Mouse (Mus musculus) neural tube, embryonic 13.5 days (tissue): ENCODE results near the gene Tmem38b. TPM values are rescaled to one million over a fixed set of nuclear protein-coding genes. Genes with fewer than 3 reads are reported as not detected.
"Not testable (repeated sequence)": the region's sequence is repeated elsewhere in the genome, so short reads cannot be mapped to it uniquely, and the experiment has no call there.

ENCODE experiments used
- ATAC-seq: fragments of 200-750 bp; cut with Nextera tagmentation; 2 replicates; pipeline ENCODE4 v1.8.0; 2017; ENCODE audit warnings: low read depth, mild to moderate bottlenecking, moderate TSS enrichment, moderate library complexity
- H3K27ac ChIP-seq: fragments of 300-500 bp; sonication (generic); replicated peaks from 2 replicates; pipeline ENCODE4 v1.5.1; 2015; ENCODE audit warnings: moderate library complexity, mild to moderate bottlenecking, inconsistent platforms
- H3K27me3 ChIP-seq: fragments of 300-500 bp; sonication (generic); 2 replicates; pipeline ENCODE4 v1.6.1; 2015; ENCODE audit warnings: mild to moderate bottlenecking, inconsistent platforms
- H3K36me3 ChIP-seq: fragments of 300-500 bp; sonication (generic); 2 replicates; pipeline ENCODE4 v1.6.1; 2015; ENCODE audit warnings: mild to moderate bottlenecking, inconsistent platforms
- H3K4me1 ChIP-seq: fragments of 300-500 bp; sonication (generic); replicated peaks from 2 replicates; pipeline ENCODE4 v1.6.1; 2015; ENCODE audit warnings: inconsistent platforms
- H3K4me2 ChIP-seq: fragments of 300-500 bp; sonication (generic); 2 replicates; pipeline ENCODE4 v1.6.1; 2015; ENCODE audit warnings: inconsistent platforms, mild to moderate bottlenecking, moderate library complexity
- H3K4me3 ChIP-seq: fragments of 300-500 bp; sonication (generic); 2 replicates; pipeline ENCODE4 v1.5.1; 2015; ENCODE audit warnings: mild to moderate bottlenecking, inconsistent platforms
- H3K9ac ChIP-seq: fragments of 300-500 bp; sonication (generic); 2 replicates; pipeline ENCODE4 v1.6.1; 2015; ENCODE audit warnings: moderate library complexity, mild to moderate bottlenecking, inconsistent platforms
- H3K9me3 ChIP-seq: fragments of 300-500 bp; sonication (generic); 2 replicates; pipeline ENCODE4 v1.6.1; 2016; ENCODE audit warnings: inconsistent platforms
- WGBS: fragments of 180-500 bp; shearing (Covaris S2); methylation state at CpG from one replicate; pipeline ENCODE4 v1.1.7; 2015; 5-methylcytosine and 5-hydroxymethylcytosine counted together
- polyA plus RNA-seq: library from polyadenylated mRNA; unstranded; fragments of >200 nt; fragmentation: Nextera tagmentation; extraction: Ambion mirVana; gene quantifications from 2 replicates; pipeline ENCODE4 v1.2.1, GENCODE M21; 2015

The Tmem38b gene
- polyA plus RNA-seq, 1 experiment from 2014 or later = 5.6 TPM

DNA sequence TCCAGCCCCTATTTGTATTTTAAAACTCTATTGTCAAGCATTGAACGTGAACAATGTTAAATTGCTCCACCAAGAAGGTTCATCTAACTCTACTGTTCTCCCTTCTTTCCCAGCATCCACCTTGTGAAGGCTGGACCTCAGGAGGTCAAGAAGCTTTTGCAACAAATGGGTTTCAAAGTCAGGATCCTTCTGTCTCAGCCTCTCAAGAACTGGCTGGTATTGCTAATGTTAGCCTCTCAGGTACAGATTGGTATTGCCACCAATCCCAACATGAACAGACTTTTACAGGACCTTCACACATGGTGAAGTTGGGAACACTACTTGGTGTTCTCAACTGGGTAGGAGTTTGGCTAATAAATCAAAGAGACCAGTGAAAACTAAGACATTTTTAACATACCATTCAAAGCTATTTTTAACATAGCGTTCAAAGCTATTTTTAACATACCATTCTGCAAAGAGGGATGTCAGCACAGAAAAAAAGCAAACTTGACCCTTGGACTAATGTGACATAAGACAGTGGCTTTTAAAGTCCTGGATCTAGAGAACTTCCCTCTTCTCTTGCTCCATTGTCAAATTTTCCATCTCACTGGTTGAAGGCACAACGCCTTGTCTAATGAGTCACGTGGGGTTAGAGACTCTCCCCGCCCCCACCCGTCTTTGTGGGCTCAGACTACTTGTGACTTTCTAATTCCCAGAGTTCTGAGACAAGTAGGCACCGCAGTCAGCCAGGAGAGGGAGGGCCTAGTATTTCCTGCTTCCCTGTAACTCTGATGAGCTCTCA is 26.8 kb upstream of the Tmem38b start:
- Histone ChIP-seq H3K27ac (no peak overlapping the region), H3K36me3 (no peaks in the 10 kb centered on the region), H3K4me1 (no peaks in the 10 kb centered on the region; the same call in 1 of the 2 replicates), H3K4me3 (no peak overlapping the region), H3K9ac (no peak overlapping the region), H3K4me2 (no peak overlapping the region), H3K9me3 (no peaks in the 10 kb centered on the region), H3K27me3 (no peaks in the 10 kb centered on the region)
- ATAC-seq = no peak
- WGBS = 66% methylated on average over 7 of the region's 7 CpGs

DNA sequence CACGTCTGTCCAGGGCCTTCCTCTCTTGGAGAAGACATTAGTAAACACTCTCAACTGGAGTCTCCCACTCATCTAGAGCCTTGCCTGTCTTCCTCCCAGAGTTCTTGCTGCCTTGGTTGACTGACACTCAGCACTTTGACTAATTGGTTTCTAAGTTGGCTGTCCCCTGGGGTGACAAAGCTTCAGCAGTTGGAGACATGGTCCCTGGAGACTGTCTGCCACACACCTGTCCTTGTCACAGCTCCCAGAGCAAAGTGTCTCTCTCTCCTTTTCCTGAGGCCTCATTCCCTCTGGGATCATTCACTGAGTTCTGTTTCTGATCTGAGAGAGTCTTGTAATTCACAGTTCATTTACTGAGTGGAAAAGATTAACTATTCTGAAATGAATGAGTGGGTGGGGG is 26.1 kb upstream of the Tmem38b start:
- 68% methylated on average over 1 of the region's 1 CpGs for WGBS
- H3K4me2 ChIP-seq = no peak overlapping the region
- no peaks in the 10 kb centered on the region for H3K9me3 ChIP-seq
- no peak for ATAC-seq
- H3K4me1 ChIP-seq = no peaks in the 10 kb centered on the region; the same call in 1 of the 2 replicates
- no peaks in the 10 kb centered on the region for H3K27me3 ChIP-seq
- no peak overlapping the region for H3K9ac ChIP-seq
- no peak overlapping the region for H3K27ac ChIP-seq
- H3K36me3 ChIP-seq = no peaks in the 10 kb centered on the region
- H3K4me3 ChIP-seq = no peak overlapping the region

DNA sequence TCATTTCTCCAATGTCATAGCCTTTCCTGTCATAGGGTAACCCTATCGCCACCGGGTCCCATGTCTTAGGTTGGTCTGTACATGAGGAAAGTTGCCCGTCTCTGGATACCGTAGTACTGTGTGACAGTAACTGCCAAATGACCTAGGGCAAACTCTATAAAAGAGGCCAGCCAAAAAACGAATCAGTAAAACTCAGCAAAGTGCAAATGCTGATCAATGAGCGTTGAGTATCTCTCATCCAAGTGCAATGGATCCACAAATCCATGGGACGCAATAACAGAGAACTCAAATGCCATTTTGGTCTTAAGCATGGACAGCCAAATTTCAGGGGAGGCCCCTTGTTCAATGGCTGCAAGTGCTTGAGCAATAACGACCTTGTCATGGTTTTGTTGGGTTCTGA is 22.2 kb upstream of the Tmem38b start:
- not testable (repeated sequence) for H3K4me3 ChIP-seq, H3K9ac ChIP-seq, ATAC-seq, H3K27ac ChIP-seq, H3K36me3 ChIP-seq, H3K9me3 ChIP-seq, H3K4me2 ChIP-seq, H3K27me3 ChIP-seq, H3K4me1 ChIP-seq
- 93% methylated on average over 8 of the region's 8 CpGs for WGBS

DNA sequence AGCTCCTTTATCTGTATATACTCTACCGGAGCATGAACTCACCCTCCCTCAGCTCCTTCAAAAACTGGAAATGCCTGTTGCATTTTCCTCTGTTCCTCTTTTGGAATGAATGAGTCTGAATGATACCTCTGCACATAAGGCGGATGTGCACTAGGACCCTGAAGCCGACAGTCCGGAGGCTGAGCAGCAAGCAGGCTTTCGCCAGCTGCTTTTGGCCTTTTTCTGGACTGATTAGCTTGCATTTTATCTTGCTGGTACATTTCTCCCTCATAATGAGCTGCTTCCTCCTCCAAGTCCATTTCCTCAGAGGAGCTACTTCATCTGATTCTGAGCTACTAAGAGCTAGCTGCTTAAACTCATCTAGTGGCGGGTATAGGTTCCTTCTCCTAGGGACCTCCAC is 19.4 kb upstream of the Tmem38b start:
- not testable (repeated sequence) for H3K27me3 ChIP-seq, H3K4me1 ChIP-seq, H3K36me3 ChIP-seq, H3K4me2 ChIP-seq, H3K9me3 ChIP-seq, H3K9ac ChIP-seq, H3K27ac ChIP-seq, ATAC-seq, H3K4me3 ChIP-seq
- WGBS = 85% methylated on average over 6 of the region's 6 CpGs

DNA sequence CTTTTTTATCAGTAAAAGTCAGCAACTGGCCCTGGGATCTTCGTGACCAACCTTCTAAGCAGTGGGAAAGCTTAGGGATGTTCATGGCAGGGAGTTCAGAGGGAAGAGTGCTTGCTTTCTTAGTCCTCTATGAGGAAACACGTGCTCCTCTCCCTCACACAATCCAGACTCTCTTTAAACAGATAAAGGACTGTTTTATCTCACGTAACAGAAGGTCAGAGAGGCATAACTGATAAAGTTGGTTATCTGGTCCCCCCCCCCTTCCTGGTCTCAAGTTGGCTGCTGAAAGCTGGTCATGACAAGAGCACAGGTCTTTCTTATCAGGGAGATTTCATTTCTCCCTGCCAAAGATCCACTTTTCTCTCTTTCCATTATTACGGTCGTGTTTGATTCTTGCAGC is 7.5 kb upstream of the Tmem38b start:
- Histone ChIP-seq H3K36me3 (no peaks in the 10 kb centered on the region), H3K4me2 (no peak overlapping the region), H3K27ac (no peak overlapping the region), H3K4me1 (no peaks in the 10 kb centered on the region), H3K27me3 (no peaks in the 10 kb centered on the region), H3K9ac (no peak overlapping the region), H3K4me3 (no peak overlapping the region), H3K9me3 (no peaks in the 10 kb centered on the region)
- WGBS = 78% methylated on average over 5 of the region's 5 CpGs
- no peak for ATAC-seq

DNA sequence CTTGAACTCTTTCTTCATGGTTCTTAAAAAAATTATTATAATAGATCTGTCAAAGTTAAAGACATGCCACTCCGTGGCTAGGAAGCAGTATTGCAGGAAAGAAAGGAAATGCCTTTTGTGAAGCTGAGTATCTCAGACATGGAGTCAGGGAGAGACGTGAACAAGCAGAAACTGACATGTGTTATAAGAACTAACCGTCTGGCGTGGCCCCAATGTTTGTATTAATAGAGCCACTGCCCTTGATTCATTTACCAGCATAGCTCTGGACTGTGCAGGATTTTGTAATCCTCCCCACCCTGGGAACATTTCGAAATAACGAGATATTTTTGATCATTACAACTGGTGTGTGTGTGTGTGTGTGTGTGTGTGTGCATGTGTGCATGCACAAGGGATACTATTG is 2.1 kb upstream of the Tmem38b start:
- H3K4me1 ChIP-seq = peaks cover 11% of the 10 kb centered on the region
- no peak for ATAC-seq
- no peaks in the 10 kb centered on the region for H3K27me3 ChIP-seq
- 77% methylated on average over 6 of the region's 6 CpGs for WGBS
- no peak overlapping the region for H3K9ac ChIP-seq
- H3K27ac ChIP-seq = no peak overlapping the region
- no peak overlapping the region for H3K4me2 ChIP-seq
- no peaks in the 10 kb centered on the region for H3K36me3 ChIP-seq
- no peak overlapping the region for H3K4me3 ChIP-seq
- no peaks in the 10 kb centered on the region for H3K9me3 ChIP-seq

DNA sequence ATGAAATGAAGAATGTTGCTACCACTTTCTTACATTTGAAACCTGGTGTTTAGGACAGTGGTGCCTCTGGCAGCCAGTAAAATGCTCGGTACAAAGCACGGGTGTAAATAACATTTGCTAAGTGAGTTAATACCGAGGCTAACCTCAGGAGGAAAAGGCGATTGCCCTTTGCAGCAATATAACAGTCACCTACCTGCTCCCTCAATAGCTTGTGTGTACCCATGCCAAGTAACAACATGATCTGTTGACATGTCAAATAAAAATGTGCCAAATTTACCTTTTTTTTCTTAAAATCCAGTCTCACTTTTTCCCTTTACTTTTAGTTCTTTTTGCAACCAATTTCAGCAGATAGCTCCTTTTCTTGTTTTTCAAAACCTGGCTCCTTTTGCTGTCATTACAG is 1.0 kb upstream of the Tmem38b start:
- no peaks in the 10 kb centered on the region for H3K27me3 ChIP-seq
- no peaks in the 10 kb centered on the region for H3K36me3 ChIP-seq
- peaks cover 11% of the 10 kb centered on the region for H3K4me1 ChIP-seq
- H3K4me3 ChIP-seq = no peak overlapping the region
- H3K9ac ChIP-seq = no peak overlapping the region
- no peak for ATAC-seq
- H3K9me3 ChIP-seq = no peaks in the 10 kb centered on the region
- H3K4me2 ChIP-seq = no peak overlapping the region
- 61% methylated on average over 4 of the region's 4 CpGs for WGBS
- H3K27ac ChIP-seq = no peak overlapping the region

DNA sequence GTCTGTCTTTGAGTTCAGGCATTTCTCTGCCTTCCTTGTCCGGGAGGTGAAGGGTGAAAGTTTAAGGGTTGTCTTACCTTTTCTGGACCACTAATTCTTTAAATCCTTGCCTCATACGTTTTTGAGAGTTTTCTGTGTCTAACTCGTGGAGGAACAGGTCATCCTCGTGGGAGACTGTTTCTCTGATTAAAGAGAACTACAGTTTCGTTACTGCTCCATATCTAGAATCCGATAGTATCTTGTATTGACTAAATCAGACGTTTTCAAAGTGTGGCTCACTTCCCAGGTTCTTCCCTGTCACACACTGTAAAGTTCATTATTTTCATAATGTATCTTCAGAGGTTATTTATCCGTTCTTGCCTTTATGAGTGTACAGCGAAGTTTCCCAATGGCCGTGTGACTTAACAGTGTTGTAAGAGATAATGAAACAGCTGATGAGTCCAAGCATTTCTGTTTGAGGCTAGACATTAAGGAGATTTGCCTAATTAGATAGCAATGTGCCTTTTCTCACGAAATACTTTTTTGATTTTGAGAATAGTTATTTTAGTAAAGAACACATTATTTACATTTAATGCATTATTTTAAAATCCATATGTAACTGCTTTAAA is 900 bp downstream of the Tmem38b start:
- H3K4me3 ChIP-seq = peak overlapping the region; percentile 88
- no peak overlapping the region for H3K27ac ChIP-seq
- 15% methylated on average over 11 of the region's 11 CpGs for WGBS
- peak overlapping the region; percentile 86 for H3K9ac ChIP-seq
- H3K36me3 ChIP-seq = no peaks in the 10 kb centered on the region
- no peaks in the 10 kb centered on the region for H3K27me3 ChIP-seq
- H3K9me3 ChIP-seq = no peaks in the 10 kb centered on the region
- H3K4me2 ChIP-seq = peak overlapping the region; percentile 71
- H3K4me1 ChIP-seq = peaks cover 11% of the 10 kb centered on the region
- no peak for ATAC-seq

DNA sequence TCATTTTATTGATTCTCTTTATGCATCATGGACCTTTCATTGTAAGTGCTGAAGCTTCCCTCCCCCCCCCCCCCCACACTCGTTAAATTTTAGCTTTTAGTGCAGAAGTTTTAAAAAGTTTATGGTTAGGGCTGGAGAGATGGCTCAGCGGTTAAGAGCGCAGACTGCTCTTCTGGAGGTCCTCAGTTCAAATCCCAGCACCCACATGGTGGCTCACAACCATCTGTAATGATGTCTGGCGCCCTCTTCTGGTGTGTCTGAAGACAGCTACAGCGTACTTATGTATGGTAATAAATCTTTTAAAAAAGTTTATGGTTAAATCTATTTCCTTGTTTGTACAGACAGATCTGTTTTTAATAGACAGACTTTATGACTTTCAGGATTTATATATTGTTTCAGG is 2.0 kb downstream of the Tmem38b start:
- no peaks in the 10 kb centered on the region for H3K36me3 ChIP-seq
- no peak overlapping the region for H3K4me3 ChIP-seq
- H3K9me3 ChIP-seq = no peaks in the 10 kb centered on the region
- H3K4me2 ChIP-seq = no peak overlapping the region
- H3K27me3 ChIP-seq = no peaks in the 10 kb centered on the region
- no peak for ATAC-seq
- peaks cover 14% of the 10 kb centered on the region for H3K4me1 ChIP-seq
- no peak overlapping the region for H3K27ac ChIP-seq
- WGBS = 87% methylated on average over 5 of the region's 5 CpGs
- H3K9ac ChIP-seq = no peak overlapping the region

DNA sequence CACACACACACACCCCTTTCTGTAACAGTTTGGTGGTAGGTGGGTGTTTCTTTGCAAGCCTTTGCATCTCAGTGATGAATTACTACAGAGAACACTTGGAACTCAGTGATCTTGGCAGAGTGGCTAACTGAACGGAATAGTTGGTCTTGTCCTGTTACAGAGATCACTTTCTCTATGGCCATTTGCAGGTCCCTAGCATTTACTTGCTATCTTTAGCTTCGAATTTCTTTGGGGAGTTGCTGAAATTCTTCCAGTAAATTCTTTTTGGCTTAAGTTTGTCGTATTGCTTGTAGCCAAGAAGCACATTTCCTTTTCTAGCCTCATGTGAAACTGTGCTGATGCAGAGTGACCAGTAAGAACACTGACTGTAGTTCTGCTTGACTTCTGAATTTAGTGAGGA is 3.1 kb downstream of the Tmem38b start:
- H3K27me3 ChIP-seq = no peaks in the 10 kb centered on the region
- WGBS = 89% methylated on average over 3 of the region's 3 CpGs
- H3K4me2 ChIP-seq = no peak overlapping the region
- peaks cover 14% of the 10 kb centered on the region for H3K4me1 ChIP-seq
- no peak for ATAC-seq
- H3K9ac ChIP-seq = no peak overlapping the region
- no peak overlapping the region for H3K4me3 ChIP-seq
- H3K36me3 ChIP-seq = no peaks in the 10 kb centered on the region
- no peak overlapping the region for H3K27ac ChIP-seq
- no peaks in the 10 kb centered on the region for H3K9me3 ChIP-seq

DNA sequence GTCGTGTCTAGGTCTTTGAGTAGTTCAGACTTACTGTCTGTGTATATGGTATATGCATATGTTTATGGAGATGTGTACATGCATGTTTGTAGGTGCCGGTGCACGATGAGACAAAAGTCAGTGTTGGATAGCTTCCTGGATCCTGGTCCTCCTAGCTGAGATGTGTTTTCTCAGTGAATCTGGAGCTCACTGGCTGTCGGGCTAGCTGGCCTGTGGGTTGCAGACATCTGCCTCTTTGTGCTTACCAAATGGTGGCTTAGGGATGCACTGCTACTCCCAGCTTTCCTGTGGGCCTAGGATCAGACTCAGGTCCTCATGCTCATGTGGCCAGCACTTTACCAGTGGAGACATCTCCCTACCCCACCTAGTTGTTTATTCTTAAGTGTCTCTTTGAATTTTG is 4.2 kb downstream of the Tmem38b start:
- H3K4me1 ChIP-seq = peaks cover 14% of the 10 kb centered on the region
- ATAC-seq = no peak
- H3K36me3 ChIP-seq = no peaks in the 10 kb centered on the region
- no peaks in the 10 kb centered on the region for H3K9me3 ChIP-seq
- H3K4me2 ChIP-seq = no peak overlapping the region
- WGBS = 92% methylated on average over 4 of the region's 4 CpGs
- no peaks in the 10 kb centered on the region for H3K27me3 ChIP-seq
- H3K9ac ChIP-seq = no peak overlapping the region
- H3K27ac ChIP-seq = no peak overlapping the region
- H3K4me3 ChIP-seq = no peak overlapping the region

DNA sequence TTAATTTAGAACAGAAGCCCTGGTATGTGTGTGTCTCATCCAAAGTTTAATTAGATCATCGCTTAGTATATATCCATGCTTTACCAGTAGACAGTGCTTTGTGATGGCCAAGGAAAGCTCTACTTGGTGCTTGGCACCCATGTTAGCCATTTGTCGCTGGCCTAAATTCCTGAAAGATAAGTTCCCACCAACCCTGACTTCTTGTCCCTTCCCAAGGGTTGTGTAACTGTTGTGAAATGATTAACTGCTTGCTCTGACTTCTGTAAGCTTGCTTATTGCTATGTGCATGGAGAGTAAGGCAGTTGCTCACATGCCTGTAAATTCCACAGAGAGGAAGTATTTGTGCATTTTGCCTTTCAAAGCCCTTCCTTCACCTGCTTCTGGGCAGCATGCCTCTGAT is 4.7 kb downstream of the Tmem38b start:
- no peak overlapping the region for H3K27ac ChIP-seq
- H3K27me3 ChIP-seq = no peaks in the 10 kb centered on the region
- H3K4me3 ChIP-seq = no peak overlapping the region
- no peak for ATAC-seq
- H3K36me3 ChIP-seq = no peaks in the 10 kb centered on the region
- peaks cover 14% of the 10 kb centered on the region for H3K4me1 ChIP-seq
- no peak overlapping the region for H3K9ac ChIP-seq
- H3K9me3 ChIP-seq = no peaks in the 10 kb centered on the region
- H3K4me2 ChIP-seq = no peak overlapping the region
- 90% methylated on average over 2 of the region's 2 CpGs for WGBS

DNA sequence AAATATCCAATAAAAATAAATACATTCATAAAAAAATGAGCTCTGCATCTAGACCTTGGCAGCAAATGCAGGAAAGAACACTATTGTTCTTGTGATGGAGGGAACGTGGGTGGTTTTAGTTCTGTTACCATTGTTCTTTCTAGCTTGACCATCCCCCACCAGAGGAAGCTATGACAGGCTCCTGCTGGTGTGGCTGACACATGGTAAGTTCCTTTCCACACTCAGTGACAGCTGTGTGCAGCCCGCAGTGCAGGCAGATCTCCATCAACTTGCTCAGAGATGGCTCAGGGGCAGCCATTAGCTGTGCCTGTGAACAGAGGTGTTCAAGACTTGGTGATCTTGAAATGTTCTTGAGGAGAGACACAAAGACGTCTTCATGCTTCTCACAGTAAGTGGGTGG is 6.5 kb downstream of the Tmem38b start:
- H3K4me1 ChIP-seq = 0 out of 2 replicates have a peak, but pooled peaks cover 6% of the 10 kb centered on the region
- H3K4me2 ChIP-seq = no peak overlapping the region
- no peak overlapping the region for H3K4me3 ChIP-seq
- H3K36me3 ChIP-seq = no peaks in the 10 kb centered on the region
- WGBS = 65% methylated on average over 3 of the region's 3 CpGs
- H3K9ac ChIP-seq = no peak overlapping the region
- no peaks in the 10 kb centered on the region for H3K27me3 ChIP-seq
- H3K9me3 ChIP-seq = no peaks in the 10 kb centered on the region
- ATAC-seq = no peak
- H3K27ac ChIP-seq = no peak overlapping the region
